Mouse (Mus musculus) spleen, postnatal 36 days (tissue): ENCODE results near the gene Gfpt2.
"Not testable (repeated sequence)": the region's sequence is repeated elsewhere in the genome, so short reads cannot be mapped to it uniquely, and the experiment has no call there.

Source experiments
- DNase-seq, 2 experiments: peaks; one replicate each; pipeline ENCODE4 v3.0.0; 2022; ENCODE audit warnings: low spot score in 2 of 2, mixed read lengths in 1 of 2

Gene Gfpt2

DNA sequence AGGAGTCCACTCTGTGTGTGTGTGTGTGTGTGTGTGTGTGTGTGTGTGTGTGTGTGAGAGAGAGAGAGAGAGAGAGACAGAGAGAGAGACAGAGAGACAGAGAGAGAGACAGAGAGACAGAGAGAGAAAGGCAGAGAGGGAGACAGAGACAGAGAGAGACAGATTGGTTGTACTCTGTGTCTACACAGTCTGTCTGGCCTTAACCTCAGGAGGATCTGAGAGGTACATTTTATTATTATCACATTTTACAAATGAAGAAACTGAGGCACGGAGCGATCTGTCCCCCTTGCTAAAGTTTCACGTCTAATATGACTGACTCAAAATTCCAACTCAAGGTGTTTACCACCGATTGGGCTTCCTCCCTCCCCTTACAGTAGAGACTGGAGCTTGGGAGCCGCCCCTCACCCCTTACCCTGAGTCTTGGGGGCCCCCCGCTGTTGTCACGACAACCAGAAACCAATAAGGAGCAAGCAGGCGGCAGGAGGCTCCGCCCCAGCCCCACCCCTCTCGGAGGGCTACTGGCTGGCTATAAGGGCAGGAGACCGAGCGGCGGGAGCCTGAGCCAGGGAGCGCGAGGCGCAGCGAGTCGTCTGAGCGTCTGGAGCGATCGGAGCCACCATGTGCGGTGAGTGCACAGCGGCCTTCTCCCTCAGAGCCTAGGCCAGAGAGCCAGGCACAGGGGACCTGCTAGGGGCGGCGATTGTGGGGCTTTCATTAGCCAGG lies at the start of gene Gfpt2:
Gene Gfpt2, plus strand, starts transcription at position 560 of the 723 bp plus-strand sequence.
- DNase-seq = peak; percentile 5 to 10

GRCm38 (mm10) chr11:49744981-49745380 lies 49.0 kb upstream of the Gfpt2 start:
- no peak for DNase-seq

- no peak for DNase-seq
Measured at GRCm38 (mm10) chr11:49745839-49746238, 48.1 kb upstream of the Gfpt2 start.

DNA sequence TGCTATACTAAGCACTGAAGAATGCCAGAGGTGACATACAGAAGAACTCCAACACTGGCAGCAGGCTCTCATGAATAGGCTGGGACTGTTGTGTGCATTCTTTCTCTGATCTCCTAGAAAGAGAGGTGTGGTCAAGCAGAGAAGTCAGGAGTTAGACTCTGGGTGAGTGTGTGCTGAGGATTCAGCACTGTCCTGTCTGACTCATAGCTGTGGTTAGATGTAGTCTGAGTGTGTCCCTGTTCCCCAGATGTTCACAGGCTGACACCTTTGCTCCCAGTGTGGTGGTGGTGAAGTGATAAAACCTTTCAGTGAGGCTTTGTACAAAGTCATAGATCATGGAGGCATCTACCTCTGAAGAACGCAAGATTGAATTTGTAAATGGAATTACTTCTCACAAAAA lies 47.2 kb upstream of the Gfpt2 start:
- no peak for DNase-seq

GRCm38 (mm10) chr11:49754958-49755665 lies 38.9 kb upstream of the Gfpt2 start:
- DNase-seq = no peak

DNA sequence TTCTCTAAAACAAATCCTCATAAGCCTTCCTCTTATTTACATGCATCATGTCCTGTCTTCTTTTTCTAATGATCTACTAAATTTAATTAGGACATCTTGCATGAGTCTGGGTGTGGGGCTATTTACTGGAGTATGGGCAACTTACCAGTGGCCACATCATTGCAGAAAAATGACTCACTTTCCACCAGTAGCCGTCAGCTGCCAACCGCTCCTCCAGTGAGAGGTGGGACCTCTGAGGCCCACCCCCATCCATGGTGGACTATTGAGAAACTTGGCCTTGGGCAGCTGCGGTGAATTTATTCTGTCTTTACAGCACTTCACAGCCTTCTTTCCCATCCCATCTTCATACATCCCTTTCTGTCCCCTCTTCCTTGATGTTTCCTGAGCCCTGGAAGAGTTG lies 35.9 kb upstream of the Gfpt2 start:
- DNase-seq = no peak

DNA sequence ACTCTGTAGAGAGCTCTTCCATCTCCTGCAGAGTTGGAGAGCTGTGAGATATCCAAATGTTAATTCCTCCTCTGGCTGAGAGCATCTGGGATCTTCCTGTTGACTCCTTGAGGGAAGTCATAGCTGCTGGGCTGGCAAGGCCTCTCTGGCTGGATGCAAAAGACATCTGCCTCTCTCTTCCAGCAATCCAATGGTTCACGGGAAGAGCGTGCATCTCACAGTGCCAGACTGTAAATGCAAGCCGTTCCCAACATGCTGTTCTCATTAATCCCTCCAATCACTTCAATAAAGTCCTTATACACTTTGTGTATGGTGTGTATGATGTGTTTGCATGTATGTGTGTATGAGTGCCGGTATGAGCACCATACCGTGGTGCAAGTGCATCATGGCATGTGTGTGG lies 32.8 kb upstream of the Gfpt2 start:
- DNase-seq = no peak

GRCm38 (mm10) chr11:49763555-49763954 lies 30.4 kb upstream of the Gfpt2 start:
- no peak for DNase-seq

DNA sequence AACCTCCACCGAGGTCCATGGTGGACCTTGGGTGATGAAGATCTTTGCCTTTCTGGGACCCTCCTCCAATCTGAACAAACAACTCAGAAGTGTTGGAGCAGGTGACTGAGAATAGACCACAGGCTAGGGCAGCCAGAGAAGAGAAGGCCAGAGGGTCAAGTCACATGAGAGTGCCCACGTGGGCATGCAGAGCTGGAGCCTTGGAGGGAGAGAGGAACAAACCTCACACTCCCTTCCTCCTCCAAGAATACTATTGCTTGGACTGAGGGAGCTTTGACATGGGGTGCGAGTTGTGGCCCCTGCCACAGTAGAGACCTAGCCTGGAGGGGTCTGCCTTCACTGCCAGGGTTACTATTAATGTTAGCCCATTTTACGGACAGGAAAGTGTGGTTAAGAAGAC lies 30.0 kb upstream of the Gfpt2 start:
- no peak for DNase-seq

DNA sequence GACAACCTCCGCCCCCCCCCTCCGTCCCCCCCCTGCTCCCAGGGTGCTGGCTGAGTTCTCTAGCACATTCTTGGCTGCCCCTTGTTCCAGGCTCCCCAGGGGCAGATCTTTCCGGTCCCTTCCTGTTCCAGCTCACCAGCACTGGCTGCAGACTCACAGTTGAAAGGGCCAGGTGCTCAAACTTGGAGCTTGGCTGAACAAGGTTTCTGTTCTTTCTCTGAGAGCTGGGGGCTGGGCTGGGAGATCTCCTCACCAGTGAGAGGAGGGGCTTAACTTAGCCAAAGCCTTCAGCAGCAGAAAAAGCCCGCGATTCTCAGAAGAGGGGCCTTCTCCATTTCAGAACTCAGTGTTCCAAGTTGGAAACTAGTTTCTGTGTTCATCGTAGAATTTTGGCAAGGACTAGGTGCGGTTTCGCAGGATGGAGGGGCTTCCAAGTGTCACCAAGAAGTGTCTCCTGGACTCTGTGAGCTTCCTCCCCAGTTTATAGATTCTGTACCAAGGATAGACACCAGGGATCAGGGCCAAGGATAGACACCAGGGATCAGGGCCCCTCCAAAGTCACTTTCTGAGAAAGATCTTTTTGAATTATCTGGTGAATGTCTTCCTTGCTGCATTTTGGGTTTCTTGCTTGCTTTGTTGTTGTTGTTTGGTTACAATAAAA lies 29.2 kb upstream of the Gfpt2 start:
- peak; percentile 18 to 24 for DNase-seq

- no peak for DNase-seq
Measured at GRCm38 (mm10) chr11:49765377-49766136, 28.4 kb upstream of the Gfpt2 start.

GRCm38 (mm10) chr11:49766137-49766411 lies 27.9 kb upstream of the Gfpt2 start:
- no peak for DNase-seq

- DNase-seq = not testable (repeated sequence)
Measured at GRCm38 (mm10) chr11:49767497-49767896, 26.5 kb upstream of the Gfpt2 start.

GRCm38 (mm10) chr11:49768781-49769180 lies 25.2 kb upstream of the Gfpt2 start:
- DNase-seq = no peak

- no peak for DNase-seq
Measured at GRCm38 (mm10) chr11:49770676-49771550, 23.1 kb upstream of the Gfpt2 start.

DNA sequence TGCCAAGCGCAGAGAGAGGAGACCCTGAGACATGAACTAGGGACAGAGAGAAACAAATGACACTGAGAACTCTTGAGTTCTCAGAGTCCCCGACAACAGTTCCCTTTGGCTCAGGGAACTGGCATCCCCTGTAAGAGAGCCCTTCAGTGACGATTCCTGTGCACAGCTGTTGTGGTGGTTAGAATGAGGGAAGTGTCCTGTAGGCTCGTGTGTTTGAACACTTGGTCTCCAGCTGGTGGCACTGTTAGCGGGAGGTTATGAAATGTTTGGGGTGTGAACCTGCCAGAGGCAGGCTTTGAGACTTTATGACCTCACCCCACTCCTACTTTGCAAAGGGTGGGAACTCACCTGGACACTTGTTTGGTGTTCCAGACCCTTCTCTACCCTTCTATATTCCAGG lies 21.7 kb upstream of the Gfpt2 start:
- DNase-seq = no peak

- DNase-seq = no peak
Measured at GRCm38 (mm10) chr11:49774894-49775293, 19.1 kb upstream of the Gfpt2 start.

DNA sequence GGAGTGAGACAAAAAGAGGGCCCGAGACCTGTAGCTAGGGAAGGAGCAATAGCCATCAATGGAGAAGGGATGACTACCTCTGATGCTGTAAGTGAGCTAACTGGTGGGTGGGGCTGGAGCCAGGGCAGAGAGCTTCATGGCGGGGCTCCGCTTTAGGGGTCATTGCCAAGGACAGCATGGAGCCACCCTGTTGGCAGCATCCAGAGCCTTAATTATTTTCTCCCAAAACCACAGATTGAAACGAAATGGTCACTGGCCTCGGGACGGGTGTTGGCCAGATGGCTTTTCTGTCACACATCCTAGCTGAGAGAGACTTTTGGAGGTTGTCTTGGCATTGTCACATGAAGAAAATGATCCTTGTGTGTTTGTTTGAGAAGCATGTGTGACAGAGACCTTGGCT lies 15.1 kb upstream of the Gfpt2 start:
- DNase-seq = no peak

DNA sequence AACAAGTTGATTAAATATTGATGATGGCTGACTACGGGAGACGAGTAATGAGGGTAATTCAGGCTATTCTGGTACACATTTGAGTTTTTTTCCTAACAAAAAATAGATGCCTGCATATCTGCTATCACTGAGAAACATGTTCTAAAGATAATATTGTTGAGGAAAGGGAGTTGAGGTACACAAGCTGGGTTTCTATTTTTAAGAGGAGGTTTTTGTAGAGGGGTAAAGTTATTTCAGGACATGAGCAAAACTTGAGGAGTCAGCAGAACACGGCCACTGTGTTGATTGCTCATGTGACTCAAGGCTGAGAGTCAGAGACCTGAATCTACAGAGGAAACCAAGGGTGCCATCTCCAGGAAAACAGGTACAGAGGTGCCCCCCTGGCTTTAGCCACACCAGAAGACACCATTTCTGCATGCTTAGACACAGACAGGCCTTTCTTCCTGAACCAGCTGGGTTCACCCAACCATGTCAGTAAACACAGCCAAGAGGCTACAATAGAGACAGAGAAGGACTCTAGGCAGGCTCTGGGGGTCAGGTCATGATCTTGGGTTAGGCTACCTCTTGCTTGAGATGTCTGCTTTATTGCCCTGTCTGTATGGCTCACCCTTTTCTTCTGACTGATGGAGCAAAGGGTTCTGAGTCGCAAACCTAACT lies 13.7 kb upstream of the Gfpt2 start:
- DNase-seq = peak; percentile 4 to 13

DNA sequence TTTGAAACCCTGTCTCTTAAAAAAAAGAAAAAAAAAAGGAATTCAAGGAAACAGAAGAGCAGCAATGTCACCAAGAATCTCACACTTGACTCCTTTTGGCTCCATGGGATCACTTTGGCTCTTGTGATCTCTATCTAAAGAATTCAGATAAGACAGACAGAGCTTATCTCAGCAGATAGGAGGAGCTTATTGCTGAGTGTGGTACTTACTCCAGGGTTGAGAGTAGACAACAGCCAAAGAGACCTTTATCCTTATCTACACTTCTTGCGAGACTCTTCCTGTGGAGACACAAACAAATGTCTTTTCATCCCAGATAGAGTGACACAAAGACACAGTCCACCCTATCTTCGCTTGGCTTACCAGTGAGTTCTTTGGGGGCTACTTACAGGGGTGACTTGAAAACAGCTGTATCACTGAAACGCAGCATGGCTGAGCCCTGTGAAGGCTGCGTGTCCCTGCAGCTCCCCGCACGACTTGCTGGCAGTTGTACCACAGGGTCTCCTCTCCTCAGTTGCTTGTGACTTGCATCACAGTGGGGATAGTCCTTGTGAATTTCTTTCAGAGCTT lies 12.1 kb upstream of the Gfpt2 start:
- no peak for DNase-seq
